Mouse (Mus musculus) retina, postnatal 7 days (tissue): ENCODE results near the gene Gm49361.
A peak's percentile ranks its signal among the peaks of the same experiment; 100 is the strongest.
"Not testable (repeated sequence)": the region's sequence is repeated elsewhere in the genome, so short reads cannot be mapped to it uniquely, and the experiment has no call there.

Experiments
- DNase-seq: peaks from one replicate; pipeline ENCODE4 v3.0.0-alpha.2; 2012; ENCODE audit warnings: low read depth, low spot score

The Gm49361 gene

DNA sequence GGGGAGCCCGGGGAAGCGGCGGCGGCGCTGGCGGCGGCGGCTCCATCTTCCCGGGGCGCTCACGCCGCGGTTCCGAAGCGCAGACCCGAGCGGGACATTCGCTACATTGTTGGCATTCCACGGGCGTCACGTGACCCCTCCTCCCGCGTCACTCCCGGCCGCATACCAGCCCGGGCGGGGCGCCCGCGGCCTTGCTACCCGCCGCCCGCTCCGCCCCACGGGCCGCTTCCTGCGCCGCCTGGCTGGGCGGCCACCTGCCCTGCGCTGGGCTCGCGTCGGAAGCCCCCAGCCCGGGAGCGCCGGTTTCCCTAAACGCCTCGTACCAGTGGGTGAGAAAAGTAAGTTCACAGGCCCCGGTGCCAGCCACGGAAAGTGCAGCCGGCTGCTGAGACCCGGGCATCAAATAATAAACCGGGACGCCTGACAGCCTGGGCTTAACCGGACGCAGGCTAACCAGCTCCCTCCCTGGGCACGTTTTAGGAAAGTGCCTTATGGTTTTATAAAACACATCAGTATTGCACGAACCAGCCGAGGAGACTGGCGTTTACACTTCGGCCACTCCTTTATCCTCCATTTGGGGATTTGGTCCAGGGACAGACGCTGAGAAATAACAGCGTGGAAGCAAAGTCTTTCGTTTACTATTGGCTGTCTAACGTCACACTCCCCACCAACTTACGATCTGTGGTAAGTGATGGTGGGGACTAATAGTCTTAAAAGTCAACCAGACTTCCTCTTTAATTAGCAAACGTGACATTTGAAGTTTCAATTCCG is at the start of gene Gm49361:
TSS of gene Gm49361 (minus strand) at position 103 of the 771 bp plus-strand sequence.
- peak; percentile 44 for DNase-seq

DNA sequence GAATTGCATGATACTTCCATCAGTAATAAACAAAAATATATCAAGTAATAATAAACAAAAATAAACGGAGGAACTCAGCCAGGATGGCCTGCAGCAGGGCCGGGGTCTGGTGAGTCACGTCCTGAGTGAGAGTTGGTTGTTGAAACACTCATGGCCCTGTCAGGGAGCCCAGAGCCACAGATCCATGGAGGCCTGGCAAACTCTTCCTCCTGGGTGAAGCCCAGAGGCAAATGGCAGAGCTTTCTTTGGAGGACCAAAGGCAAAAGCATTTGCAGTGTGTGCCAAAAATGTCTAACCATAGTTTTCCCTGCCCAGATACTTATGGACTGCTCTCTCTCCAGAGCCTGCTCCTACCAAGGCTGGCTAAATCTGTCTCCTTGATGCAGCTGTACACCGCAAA is 45.3 kb upstream of the Gm49361 start:
- DNase-seq = no peak

DNA sequence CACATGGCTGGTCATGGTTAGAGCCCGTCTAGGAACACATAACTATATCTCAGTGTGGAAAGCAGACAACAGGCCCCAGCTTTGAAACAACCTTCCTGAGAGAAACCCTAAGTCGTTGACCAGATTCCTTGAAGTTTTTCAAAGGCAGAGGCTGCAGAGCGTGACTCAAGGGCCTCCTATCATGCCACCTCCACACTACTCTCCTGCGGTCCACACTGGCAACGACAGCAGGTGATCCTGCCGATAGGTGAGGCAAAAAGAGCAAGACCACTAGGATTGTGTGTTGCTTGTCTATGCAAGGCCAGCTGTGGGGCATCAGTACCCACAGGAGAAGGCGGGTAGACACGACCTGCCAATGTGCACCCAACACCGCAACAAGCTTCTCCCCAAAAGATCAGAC is 43.9 kb upstream of the Gm49361 start:
- no peak for DNase-seq

DNA sequence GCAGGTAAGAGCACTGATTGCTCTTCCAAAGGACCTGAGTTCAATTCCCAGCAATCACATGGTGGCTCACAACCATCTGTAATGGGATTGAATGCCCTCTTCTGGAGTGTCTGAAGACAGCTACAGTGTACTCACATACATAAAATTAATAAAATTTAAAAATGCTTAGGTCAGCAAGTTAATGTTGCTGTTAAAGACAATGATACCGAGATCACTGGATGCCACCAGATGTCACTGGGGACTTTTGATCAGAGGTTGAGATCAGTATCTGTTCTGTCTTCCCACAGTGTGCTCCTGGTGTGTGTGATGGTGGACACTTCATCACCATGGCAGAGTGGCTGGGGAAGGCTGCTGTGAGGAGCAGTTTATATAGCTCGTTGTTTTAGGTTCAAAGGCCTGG is 43.4 kb upstream of the Gm49361 start:
- DNase-seq = no peak

DNA sequence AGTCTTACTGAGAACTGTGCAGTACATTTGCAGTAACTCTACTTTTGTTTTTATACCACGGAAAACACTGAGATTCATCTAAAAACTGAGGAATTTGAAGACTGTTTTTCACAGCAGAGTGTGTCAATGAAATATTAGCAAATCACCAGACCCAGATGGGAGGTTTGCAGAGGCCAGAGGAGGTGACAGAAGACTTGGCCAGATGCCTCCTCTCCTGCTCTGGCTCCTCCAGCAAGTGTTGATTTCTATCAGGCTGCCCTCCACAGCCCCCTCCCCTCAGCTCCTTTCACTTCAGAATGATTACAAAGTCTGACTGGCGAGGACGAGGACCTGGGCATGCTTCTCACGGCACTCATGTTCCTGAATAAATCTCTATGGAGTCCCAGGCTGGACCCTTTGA is 41.5 kb upstream of the Gm49361 start:
- DNase-seq = no peak

DNA sequence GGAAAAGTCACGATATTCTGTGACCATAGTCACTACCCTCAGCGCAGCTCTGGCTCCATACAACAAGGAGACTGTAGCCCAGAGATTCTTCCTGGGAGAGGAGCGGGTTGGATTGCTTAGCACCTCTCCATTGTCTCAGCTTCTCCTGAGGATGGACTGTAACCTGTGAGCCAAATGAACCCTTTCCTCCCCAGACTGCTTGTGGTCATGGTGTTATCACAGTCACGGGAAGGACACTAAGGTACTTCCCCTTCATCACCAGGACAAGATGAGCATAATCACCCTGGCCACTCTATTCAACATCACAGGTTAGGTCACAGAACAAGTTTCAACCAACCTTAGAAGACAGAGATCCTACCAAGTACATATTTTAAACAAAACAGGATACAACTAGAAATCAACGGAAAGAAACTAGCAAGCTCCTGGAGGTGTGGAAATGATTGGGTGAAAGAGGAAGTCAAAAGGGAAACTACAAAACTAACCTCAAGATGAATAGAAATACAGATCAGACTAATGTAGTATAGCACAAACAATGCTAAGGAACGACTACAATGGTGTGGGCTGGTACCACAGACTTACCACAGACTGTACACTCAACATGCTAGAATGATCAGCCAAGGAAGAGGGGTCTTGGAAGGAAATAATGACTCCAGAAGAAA is 26.4 kb upstream of the Gm49361 start:
- DNase-seq = no peak

DNA sequence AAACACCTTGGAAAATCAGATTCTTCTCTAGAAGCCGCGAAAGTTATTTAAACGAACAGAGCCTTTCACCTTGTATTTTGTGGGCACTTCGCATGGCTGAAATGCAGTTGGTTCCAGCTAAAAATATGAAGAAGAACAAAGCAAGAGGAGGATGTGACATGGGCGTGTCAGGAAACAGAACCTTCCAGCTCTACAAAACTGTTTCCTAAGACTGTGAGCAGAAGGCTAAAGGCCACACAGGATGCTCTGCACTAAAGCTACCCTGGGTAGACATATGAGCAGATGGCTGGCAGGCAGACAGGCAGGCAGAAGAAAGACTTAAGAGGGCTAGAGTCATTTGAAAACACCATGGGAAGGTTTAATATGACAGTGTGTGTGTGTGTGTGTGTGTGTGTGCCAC is 23.2 kb upstream of the Gm49361 start:
- DNase-seq = no peak

DNA sequence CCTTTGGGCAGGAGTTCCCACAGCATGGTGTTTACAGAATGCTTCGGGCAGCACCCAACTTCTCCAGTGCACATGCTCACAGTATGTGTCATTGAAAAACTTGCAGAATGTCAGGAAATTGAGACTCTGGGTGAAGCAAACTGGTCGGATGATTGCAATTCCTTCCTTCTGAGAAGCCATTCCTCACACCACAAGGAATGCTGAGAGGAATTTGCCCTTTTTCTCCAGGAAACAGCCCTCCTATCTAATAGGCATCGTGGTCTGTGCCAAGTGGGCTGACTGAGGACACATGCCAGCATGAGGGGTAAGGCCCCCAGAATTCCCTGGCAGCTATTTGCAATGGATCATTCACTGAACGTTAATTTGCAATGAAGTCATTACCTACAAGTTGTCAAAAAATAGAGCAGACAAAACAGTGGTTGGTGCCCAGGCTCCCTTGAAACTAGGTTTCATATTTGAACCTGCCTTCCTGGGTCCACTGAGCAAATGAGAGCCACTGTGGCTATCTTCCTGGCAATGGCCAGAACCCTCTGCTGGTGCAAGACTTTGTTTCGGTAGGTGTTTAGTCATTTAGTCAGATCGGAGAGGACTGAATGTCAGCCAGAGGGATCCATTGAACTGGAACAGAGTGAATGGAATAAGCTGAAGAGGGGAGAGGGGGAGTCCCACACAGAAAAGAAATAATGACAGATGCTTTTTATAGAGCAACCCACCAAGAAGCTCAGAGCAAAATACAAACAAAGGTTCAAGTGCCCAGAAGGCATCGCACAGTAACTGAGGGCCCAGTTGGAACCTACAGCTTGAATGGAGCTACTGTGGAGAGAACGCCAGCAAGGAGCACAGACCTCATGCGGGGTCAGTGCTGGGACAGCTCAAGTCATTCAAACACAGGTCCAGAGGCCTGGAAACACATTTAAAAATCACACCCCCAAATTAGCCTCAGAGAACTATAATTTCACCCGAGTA is 14.8 kb upstream of the Gm49361 start:
- no peak for DNase-seq

DNA sequence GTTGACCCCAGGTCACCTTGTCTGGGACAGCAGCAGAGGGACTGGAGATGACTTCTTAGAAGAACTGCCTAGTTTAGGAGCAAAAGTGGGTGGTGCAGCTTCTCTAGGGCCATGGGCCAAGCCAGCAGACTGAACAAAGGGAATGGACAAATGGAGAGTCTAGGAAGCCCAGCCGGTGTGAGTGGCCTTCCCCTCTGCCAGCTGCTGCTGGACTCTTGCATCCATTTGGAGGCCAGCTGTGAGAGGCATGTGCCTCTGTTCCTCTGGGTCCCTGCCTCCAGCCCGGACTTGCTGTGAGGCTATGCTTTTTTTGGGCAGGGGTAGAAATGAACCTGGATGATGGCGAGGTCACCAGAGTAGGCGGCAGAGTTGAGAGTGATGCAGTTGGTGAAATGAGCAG is 12.3 kb upstream of the Gm49361 start, which contains the start of gene Lats2:
TSS of gene Lats2 (minus strand) at position 152 of the 400 bp plus-strand sequence.
- no peak for DNase-seq

DNA sequence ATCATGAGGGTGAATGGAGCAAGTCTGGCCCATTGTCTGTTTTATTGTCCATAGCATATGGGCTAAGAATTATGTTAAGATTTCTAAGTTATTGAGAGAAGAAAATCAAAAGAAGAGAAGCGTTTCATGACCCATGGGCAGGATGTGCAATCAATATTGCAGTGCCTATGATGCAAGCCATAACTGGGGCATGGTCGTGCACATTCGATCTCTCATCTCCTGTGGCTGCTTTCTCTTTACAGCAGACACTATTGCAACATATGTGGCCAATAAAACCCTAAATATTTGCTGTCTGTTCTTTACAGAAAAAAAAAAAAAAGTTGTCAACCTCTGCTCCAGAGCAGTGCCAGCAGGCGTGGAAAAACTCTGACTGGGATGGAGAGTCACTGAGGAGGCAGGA is 10.2 kb upstream of the Gm49361 start:
- DNase-seq = no peak

DNA sequence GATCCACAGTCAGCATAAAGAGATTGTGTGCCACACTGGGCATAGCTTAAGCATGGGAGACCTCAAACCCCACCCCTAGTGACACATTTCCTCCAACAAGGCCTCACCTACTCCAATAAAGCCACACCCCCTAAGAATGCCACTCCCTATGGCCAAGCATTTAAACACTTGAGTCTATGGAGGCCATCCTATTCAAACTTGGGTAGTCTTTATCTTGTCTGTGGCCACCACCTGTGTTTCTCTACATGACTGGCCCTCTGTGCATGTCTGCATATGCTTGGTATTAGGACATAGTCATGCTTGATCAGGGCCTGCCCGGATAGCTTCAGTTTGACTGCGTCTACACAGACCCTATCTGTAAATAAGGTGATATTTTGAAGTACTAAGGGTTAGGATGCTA is 9.8 kb upstream of the Gm49361 start:
- no peak for DNase-seq

DNA sequence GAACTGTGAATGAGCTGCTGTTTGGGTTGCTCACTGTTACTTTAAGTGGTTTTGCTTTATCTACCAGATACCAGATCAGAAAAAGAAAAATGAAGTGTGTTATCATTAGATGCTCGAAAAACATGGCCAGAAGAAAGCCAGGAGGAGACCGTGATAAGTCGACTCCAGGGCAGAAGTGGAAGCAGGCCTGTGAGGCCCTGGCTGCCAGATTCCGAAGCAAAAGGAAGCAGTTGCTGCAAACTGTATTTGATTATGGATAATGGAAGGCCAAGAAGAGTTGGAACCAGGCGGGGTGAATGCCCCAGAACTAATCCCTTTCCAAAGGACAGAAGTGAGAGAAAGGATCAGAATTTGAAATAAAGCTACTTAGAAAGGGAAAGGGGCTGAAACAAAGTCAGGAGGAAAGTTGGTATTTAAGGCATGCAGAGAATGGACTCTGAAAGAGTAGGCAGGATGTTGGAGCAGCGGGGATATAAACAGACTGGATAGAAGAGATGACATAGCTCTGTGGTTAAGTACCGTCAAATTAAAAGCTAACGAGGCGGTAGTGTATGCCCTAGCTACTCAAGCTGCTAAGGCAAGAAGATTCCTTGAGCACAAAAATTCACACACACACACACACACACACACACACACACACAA is 7.6 kb upstream of the Gm49361 start:
- no peak for DNase-seq

DNA sequence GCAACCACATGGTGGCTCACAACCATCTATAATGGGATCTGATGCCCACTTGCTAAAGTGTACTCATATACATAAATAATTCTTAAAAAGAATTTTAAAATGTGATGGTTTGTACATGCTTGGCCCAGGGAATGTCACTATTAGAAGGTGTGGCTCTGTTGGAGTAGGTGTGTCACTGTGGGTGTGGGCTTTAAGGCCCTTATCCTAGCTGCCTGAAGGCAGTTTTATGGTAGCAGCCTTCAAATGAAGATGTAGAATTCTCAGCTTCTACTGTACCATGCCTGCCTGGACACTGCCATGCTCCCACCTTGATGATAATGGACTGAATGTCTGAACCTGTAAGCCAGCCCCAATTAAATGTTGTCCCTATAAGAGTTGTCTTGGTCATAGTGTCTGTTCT is 5.1 kb upstream of the Gm49361 start:
- not testable (repeated sequence) for DNase-seq

DNA sequence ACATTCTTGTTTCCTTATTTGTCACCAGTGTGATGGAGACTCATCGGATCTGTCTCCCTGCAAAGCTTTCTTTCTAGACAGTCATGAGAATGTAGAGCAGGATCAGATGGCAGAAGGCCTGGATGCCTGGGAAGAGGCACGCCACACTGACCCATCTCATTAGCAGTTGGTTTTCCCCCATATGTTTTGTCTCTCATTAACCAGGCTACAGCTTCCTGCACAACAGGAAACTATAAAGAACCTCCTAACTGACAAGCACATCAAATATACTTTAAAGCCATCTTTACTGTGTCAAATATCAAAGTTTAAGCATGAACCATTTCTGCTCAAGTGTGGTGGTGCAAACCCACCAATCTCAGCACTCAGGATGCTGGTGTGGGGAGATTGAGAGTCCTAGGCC is 3.6 kb upstream of the Gm49361 start:
- no peak for DNase-seq

DNA sequence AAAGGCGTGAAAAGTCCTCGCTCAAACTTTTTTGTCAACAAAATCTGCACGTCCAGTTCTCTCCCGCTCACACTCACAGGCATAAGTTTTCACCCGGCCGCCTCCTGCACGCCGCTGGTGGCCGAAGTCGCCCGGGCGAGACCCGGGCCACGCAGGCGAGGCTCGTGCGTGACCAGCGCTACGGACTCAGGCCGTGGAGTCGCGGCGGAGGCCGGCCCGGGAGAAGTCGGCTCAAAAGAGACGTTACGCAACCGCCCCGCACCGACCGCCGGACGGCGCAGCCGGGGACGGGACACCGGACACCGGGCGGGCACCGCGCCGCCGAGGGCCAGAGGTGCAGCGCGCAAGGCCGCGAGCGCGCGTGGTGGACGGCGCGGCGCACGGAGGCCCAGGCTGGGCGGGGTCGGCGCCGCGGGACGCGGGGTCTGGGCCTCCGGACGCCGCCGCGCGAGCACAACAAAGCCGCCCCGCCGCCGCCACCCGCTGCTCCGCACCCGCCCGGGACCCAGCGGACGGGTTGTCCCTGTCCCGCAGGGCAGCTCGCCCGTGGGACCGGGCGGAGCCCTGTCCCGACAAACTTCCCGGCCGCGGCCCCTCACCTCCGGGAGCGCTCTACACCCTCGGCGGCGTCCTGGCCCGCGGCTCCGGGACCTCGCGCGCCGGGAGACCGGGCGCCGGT is 473 bp downstream of the Gm49361 start:
- DNase-seq = peak; percentile 16

DNA sequence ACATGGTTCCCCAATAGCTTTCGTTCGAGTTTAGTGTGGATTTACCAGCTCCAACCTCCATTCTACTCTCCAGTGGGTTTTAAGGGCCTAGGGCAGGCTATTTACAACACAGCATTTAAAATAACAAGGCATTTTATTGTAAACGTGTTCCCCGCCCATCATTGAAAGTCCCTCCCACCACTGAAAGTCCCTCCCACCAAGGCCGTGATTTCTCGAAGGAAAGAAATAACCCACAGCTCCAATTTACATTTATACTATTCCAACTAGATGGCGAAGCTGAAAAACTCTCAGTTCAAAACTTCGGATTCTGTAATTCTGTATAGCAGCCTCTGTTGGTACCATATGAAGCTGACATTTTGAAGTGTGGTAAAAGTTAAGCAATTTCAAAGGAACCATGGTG is 1.4 kb downstream of the Gm49361 start:
- no peak for DNase-seq

DNA sequence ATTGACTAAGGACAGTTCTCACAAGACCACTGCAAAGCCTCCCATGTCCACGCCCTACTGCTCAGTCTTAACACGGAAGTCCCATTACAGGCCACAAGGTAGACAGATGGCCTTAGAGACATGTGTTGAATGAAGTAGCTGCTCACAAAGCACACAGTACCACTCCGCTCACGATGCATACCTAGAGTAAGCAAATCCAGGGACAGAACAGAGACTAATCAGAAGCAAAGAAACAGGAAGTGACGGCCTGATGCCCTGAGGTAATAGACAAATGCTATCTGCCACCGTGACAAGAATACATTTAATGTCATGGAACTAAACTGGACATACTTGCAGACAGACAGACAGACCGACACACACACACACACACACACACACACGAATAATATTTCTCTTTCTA is 5.3 kb downstream of the Gm49361 start:
- no peak for DNase-seq

DNA sequence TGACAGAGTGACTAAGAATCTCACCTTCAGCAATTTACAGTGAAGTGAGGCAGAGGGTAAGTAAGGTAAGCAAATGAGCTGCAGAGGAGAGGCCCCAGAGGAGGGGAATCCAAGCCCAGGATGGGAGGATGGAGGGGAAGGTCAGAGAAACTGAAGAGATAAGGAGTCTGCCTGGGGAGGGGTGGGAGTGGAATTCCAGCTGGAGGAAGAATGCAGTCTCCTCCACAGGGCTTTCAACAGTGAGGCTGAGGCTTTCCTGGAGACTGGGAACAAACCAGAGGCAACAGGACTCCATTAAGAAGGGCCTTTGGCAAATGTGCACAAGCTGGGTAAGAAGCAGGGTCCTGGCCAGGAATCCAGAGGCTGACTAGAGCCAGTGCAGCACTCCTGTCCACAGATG is 8.8 kb downstream of the Gm49361 start:
- DNase-seq = no peak

DNA sequence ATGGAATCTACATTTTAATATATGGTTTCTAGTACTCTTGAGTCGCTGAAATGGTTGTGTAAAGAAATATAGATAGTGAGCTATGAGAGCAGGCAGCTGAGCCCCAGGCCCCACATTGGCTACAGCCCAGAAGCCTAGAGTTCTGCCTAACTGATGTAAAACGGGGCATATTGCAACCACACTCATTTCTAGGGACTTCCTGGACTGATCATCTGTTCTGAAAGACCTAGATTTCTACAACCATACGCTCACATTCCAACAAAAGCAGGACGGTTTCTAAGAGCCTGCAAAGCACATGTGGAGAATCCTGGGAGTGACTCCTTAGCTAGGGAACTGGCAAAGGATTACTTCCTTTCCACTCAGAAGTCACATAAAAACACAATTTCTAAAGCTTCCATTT is 9.8 kb downstream of the Gm49361 start:
- DNase-seq = no peak

DNA sequence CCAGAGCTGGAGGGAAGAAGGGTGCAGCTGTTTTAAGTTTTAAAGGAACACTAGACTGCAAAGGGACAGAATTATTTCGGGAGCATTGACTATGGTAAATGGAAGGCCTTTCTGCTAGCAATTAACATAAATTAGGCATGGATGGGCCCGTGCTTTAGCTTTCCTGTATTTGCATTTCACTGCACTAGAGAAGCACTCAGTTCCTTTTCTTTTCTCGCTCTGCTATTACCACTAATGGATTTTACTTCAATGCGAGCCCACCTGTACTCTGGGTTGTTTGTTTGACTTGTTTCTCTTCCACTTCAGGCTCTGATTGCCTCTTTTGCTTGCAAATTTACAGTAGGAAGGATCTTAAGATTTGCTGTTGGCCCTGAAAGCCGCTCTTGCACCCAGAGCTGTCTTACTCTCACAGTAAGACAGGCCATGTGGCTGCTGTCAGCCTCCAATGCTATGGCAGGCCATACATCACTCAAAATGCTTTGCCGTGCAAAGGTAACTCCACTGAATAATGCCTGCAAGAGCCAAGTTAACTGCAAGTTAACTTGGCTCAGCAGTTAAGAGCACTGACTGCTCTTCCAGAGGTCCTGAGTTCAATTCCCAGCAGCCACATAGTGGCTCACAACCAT is 13.1 kb downstream of the Gm49361 start:
- no peak for DNase-seq

DNA sequence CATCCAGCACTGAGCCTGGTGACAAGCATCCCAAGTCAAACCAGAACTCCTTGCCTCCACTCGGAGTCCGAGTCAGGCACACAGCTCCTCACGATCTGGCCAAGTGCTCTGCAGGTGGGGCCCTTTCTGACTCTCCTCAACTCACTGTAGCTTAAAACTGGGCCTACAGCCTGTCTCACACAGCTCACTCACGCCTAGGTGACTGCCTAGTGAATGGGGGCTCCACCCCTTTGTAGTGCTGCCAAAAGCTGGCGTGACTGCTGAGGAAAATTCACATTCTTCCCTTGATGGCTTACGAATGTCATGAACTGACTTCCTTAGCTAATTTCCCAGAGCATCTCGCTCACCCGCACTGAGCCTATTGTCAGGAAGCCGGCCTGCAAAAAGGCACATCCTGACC is 15.4 kb downstream of the Gm49361 start:
- no peak for DNase-seq
